Mouse (Mus musculus) kidney, postnatal 25 days (tissue): ENCODE results near the gene Snap25.
A peak's percentile ranks its signal among the peaks of the same experiment; 100 is the strongest.

ENCODE experiments used
- DNase-seq, 2 experiments: peaks; one replicate each; pipeline ENCODE4 v3.0.0; 2021; ENCODE audit warnings: mixed read lengths in 2 of 2

Gene Snap25

GRCm38 (mm10) chr2:136713299-136713758 lies at the start of gene Snap25:
Gene Snap25 (plus strand): TSS chr2:136713453.
- DNase-seq, result no peak

- DNase-seq, result no peak
Measured at GRCm38 (mm10) chr2:136666951-136667350, 46.3 kb upstream of the Snap25 start.

- no peak for DNase-seq
Measured at GRCm38 (mm10) chr2:136669183-136669582, 44.1 kb upstream of the Snap25 start.

GRCm38 (mm10) chr2:136669665-136670064 lies 43.6 kb upstream of the Snap25 start:
- no peak for DNase-seq

GRCm38 (mm10) chr2:136670539-136671271 lies 42.5 kb upstream of the Snap25 start:
- no peak for DNase-seq

- DNase-seq, result no peak
Measured at GRCm38 (mm10) chr2:136674077-136674757, 39.0 kb upstream of the Snap25 start.

- no peak for DNase-seq
Measured at GRCm38 (mm10) chr2:136676196-136676595, 37.1 kb upstream of the Snap25 start.

GRCm38 (mm10) chr2:136676918-136677445 lies 36.3 kb upstream of the Snap25 start:
- DNase-seq, result no peak

GRCm38 (mm10) chr2:136678321-136679161 lies 34.7 kb upstream of the Snap25 start:
- DNase-seq, result peak; percentile 70 to 85

- peak; percentile 74 to 88 for DNase-seq
Measured at GRCm38 (mm10) chr2:136679280-136680221, 33.7 kb upstream of the Snap25 start.

GRCm38 (mm10) chr2:136682146-136682860 lies 30.9 kb upstream of the Snap25 start:
- peak; percentile 31 to 50 for DNase-seq

GRCm38 (mm10) chr2:136686195-136686594 lies 27.1 kb upstream of the Snap25 start:
- no peak for DNase-seq

- no peak for DNase-seq
Measured at GRCm38 (mm10) chr2:136687316-136687715, 25.9 kb upstream of the Snap25 start.

GRCm38 (mm10) chr2:136689476-136689875 lies 23.8 kb upstream of the Snap25 start:
- DNase-seq, result no peak

- no peak for DNase-seq
Measured at GRCm38 (mm10) chr2:136691681-136692080, 21.6 kb upstream of the Snap25 start.

- DNase-seq, result no peak
Measured at GRCm38 (mm10) chr2:136699429-136700227, 13.6 kb upstream of the Snap25 start.

GRCm38 (mm10) chr2:136703376-136703775 lies 9.9 kb upstream of the Snap25 start:
- DNase-seq, result no peak

- DNase-seq, result no peak
Measured at GRCm38 (mm10) chr2:136711155-136711554, 2.1 kb upstream of the Snap25 start.

- no peak for DNase-seq
Measured at GRCm38 (mm10) chr2:136711746-136712440, 1.4 kb upstream of the Snap25 start.
